Mouse (Mus musculus) testis, adult 2 months (tissue): ENCODE measurements around the gene Trappc2l.

Experiments
- CTCF ChIP-seq: fragments of 200-500 bp; IDR thresholded peaks from 2 replicates; pipeline ENCODE4 v1.5.1; 2012; ENCODE audit warnings: low read depth, mild to moderate bottlenecking, inconsistent platforms, low read length, moderate library complexity; ENCODE audit not compliant: control insufficient read depth, insufficient read depth, insufficient replicate concordance
- POLR2A ChIP-seq: fragments of 200-500 bp; IDR thresholded peaks from 2 replicates; pipeline ENCODE4 v1.6.1; 2012; ENCODE audit warnings: low read depth, mild to moderate bottlenecking, inconsistent platforms, low read length, moderate library complexity; ENCODE audit not compliant: control insufficient read depth

DNA sequence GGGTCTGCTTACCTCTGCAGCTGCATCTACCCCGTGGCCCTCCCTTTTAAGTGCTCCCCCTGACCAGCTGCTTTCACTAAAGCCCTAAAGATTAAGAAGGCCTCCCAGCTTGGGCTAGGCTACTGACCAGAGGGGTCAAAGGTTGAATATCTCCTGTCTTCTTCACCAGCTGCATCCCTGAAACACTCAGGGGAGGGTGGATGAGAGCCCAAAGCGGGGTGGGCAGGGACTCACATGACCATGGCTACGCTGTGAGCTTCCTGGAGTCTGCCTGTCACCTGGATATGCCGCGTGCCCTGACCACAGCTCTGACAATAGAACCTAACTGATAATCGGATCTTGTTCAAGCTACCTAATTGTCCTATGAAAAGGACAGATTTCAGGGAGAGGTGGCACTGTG, 11.3 kb downstream of the Trappc2l start, which contains the start of gene Pabpn1l:
- no peak for TF ChIP-seq CTCF
- TF ChIP-seq POLR2A: no peak
